Mouse (Mus musculus): Measurements from ENCODE around the gene Idh3a.
A peak's percentile ranks its signal among the peaks of the same experiment; 100 is the strongest.

Gene Idh3a

DNA sequence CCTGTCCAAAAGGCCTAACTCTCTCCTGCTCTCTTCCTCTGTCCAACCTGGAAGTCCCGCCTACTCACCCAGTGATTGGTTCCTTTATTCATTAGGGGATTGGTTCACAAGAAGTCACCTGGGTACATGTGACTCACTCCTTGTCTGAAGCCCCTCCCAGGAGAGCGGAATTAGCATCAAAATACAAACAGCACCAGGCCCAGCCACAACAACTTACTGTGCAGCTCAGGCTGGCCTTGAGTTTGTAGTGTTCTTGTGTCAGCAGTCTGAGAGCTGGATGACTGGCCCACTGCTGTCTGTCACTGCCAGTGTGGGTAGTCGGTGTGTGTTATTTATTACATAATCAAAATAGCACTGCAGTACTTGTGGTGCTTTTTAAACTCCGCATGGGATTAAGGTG is 7.5 kb downstream of the Idh3a start:
- DNase-seq, result peak; percentile 92

DNA sequence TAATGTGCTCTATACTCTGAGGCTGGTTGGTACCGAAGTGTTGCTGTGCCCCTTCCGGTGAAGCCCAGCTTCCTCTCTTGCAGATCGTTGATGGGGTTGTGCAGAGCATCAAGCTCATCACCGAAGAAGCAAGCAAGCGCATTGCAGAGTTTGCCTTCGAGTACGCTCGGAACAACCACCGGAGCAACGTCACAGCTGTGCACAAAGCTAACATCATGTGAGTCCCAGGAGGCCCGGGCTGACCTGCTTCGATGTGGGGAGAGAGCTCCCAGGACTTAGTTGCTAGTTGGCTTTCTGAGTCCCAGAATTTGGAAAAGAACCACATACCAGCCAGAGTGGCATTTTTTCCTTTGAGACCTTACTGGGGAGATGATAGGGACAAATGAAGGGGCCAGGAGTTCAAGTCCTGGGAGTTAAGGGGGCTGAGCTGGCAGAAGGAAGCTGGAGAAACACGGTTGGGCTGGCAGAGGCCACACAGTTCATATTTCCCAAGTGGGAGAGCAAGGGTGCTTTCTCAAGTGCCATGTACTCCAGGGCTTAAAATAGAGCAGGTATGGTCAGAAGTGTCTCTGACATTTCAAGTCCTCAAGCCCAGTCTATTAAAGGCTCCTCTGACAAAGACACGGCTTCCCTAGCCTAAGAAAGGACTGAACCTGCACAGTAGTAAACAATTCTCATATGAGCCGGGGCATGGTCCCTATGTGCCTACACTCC is 10.8 kb downstream of the Idh3a start:
- DNase-seq, result peak; percentile 93

DNA sequence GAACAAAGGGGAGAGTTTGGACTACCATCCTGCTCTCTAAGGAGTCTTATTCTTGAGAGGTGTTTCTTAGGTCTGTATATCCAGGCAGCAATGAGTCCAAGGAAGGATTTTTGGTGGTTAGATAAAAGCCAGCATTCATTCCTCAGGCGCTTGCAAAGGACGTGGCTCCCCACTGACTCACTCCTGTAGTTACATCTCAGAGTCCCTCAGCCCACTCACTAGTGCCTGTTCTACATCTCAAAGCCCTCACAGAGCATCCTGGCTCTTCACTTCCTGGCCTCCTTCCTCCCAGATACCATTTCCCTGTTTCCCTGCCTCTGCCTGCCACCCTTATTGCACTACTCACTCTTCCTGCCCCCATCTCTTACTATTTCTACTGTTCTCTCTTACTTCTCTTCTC is 16.3 kb downstream of the Idh3a start:
- DNase-seq, result no peak

- DNase-seq, result no peak
Measured at GRCm38 (mm10) chr9:54602916-54603315, 16.8 kb downstream of the Idh3a start.

GRCm38 (mm10) chr9:54604131-54604654 is 18.1 kb downstream of the Idh3a start:
- DNase-seq, result peak; percentile 91

GRCm38 (mm10) chr9:54604886-54605285 is 18.8 kb downstream of the Idh3a start:
- DNase-seq, result no peak

- DNase-seq, result no peak
Measured at GRCm38 (mm10) chr9:54612781-54613191, 26.7 kb downstream of the Idh3a start.

- DNase-seq, result no peak
Measured at GRCm38 (mm10) chr9:54614182-54614850, 28.2 kb downstream of the Idh3a start.

DNA sequence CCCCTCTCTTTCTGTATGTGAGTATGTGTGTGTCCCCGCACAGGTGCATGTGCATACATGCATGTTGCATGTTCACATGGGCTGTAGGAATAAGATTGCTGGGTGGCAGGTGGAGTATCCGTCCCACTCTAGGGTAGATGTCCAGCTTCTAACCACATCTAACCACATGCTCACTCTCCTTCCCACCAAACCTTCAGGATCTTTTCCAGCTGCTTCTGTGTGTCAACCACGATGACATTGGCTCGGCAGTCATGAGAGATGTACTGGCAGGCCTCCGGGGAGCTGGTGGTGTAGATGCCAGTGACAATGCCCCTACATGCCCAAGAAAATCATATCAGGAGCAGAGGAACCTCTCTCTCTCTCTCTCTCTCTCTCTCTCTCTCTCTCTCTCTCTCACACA is 41.1 kb downstream of the Idh3a start:
- DNase-seq, result no peak

DNA sequence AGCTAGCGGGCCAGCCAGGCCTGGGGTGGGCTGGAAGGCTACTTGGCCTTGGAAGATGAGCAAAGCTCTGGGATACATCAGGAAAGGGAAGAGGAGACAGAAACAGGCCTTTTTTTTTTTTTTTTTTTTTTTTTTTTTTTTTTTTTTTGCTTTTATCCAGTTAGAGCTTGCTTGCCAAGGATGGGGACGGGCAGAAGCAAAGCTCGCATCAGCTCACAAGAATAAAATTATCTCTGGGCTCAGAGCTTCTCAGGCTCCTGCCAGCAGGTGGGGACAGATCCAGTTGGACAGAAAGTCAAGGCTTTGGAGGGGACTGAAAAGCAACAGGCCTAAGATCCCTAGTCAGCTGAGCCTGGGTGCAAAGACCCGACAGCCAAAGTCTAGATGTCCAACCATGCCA is 42.6 kb downstream of the Idh3a start:
- no peak for DNase-seq

DNA sequence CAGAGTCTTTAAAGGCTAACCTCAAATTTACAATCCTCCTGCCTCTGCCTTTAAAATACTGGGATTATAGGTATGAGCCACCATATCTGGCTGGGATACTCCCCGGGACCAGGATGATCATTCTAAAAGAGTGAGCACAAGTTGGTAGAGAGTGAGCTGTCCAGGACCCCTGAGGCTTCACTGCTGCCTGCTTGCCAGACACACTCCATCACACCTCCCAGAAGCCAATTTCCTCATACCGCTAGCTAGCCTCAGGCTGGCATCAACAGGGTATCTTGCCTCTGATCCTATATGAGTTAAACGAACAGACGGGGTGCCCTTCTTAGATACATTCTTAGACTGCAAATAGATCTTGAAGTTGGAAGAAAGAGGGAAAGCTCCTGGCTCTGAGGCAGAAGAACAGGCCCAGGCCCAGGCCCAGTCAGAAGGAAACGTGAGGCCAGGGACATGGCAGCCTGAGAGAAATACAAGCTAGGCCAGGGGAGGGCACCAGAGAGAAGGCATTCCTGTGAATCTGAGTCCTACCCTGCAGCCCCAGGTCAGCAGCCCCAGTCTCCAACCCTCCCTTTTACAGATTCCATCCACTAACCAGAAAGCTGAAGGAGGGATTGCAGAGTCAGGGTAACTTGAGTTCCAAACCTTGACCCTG is 43.6 kb downstream of the Idh3a start:
- DNase-seq, result no peak

GRCm38 (mm10) chr9:54630905-54631304 is 44.8 kb downstream of the Idh3a start:
- no peak for DNase-seq

GRCm38 (mm10) chr9:54633401-54633800 is 47.3 kb downstream of the Idh3a start:
- no peak for DNase-seq

DNA sequence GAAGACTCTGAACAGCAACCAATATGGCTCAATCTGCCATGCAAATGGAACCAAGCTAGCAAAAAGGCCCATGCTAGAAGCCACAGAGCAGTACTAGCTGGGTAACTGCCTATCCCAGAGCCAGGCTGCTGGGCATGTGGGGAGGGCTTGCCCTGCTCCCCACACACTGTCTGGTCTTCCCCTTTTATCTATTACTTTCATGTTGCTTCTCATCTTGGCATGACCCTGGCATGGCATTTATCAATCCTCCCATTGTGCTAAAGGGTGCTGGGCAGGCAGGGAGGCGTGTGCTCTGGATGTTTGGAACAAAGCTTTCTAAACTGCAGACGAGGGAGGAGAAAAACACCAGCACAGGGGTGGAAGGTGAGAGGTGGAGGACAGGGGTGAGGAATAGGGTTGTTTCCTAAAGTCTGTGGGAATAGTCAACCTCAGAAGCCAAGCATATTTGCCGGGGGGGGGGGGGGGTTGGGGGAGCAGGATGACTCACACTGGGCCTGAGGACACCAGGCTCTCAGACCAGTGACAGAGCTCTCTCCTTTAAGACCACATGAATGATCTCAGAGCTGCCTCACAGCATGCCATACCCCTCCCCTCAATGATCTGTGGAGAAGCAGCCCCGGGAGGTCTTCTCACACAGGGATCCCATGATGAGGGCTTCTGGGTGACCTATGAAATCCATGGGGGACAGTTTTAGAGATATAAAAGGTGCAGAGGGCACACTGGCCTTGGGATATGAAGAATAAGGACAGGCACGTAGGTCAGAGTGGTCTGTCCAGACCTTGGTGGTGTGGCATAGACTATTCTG is 51.6 kb downstream of the Idh3a start:
- peak; percentile 75 for DNase-seq

- DNase-seq, result no peak
Measured at GRCm38 (mm10) chr9:54639192-54639591, 53.1 kb downstream of the Idh3a start.

DNA sequence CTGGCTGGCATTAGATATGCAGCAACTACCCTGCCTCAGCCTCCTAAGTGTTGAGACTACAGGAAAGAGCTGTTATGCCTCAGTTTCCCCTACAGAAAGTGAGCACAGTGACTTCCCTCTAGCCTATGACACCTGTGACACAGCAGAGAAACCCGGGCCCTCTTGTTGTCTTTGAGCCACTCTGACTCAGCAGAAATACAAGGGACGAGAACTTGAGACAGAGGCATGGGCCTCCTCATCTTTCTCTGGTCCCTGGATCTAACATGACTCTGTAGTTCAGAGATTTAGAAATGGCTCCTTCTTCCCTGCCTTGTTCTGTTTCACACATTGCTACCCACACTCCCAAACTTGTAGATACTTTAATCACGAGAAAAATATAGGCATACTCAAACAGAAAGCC is 55.4 kb downstream of the Idh3a start:
- DNase-seq, result no peak

- no peak for DNase-seq
Measured at GRCm38 (mm10) chr9:54642149-54642548, 56.0 kb downstream of the Idh3a start.

- no peak for DNase-seq
Measured at GRCm38 (mm10) chr9:54642556-54642955, 56.4 kb downstream of the Idh3a start.

- DNase-seq, result no peak
Measured at GRCm38 (mm10) chr9:54643179-54643578, 57.0 kb downstream of the Idh3a start.

- DNase-seq, result peak; percentile 80
Measured at GRCm38 (mm10) chr9:54645530-54645929, 59.4 kb downstream of the Idh3a start.

GRCm38 (mm10) chr9:54646252-54646651 is 60.1 kb downstream of the Idh3a start:
- DNase-seq, result peak; percentile 84

DNA sequence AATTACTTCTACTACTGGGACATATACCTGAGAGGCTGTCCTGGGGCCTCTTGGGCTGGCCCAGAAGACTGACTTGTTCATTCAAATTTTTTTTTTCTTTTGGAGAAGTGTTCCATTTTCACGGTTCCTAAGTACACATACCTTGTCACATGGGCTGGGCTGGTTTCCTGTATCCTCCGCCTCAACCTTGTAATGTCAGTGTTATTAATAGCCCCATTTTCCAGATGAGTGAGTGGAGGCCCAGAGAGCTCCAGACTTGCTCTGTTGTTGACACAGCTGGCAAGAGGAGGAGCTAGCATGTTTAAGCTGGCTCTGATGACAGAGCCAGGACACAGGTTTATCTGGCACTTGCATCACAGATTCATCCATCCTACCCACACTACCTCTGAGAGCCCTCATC is 61.3 kb downstream of the Idh3a start:
- no peak for DNase-seq

DNA sequence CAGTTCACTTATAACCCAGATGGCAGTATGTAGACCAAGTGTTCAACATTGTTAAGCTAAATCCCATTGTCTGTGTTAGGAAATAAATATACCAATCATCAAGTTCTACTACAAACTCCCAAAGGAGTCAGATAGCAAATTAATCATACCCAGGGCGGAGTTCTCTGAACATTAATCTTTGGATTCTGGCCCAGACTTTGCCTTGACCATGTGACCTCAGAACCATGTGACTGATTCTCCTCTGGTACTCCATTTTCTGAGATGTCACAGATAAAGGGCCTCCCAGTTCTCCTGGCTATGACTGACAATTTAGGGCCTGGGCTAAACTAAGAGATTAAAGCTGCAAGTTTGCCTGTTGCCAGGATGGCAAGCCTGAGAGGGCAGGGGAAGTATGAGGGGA is 63.2 kb downstream of the Idh3a start:
- DNase-seq, result peak; percentile 77
